Mouse (Mus musculus): ENCODE results near the gene Ifnlr1. TPM values are rescaled to one million over a fixed set of nuclear protein-coding genes. Genes with fewer than 3 reads are reported as not detected.

The Ifnlr1 gene
- polyA plus RNA-seq, 1 experiment from 2014 or later, result 2.7 TPM

DNA sequence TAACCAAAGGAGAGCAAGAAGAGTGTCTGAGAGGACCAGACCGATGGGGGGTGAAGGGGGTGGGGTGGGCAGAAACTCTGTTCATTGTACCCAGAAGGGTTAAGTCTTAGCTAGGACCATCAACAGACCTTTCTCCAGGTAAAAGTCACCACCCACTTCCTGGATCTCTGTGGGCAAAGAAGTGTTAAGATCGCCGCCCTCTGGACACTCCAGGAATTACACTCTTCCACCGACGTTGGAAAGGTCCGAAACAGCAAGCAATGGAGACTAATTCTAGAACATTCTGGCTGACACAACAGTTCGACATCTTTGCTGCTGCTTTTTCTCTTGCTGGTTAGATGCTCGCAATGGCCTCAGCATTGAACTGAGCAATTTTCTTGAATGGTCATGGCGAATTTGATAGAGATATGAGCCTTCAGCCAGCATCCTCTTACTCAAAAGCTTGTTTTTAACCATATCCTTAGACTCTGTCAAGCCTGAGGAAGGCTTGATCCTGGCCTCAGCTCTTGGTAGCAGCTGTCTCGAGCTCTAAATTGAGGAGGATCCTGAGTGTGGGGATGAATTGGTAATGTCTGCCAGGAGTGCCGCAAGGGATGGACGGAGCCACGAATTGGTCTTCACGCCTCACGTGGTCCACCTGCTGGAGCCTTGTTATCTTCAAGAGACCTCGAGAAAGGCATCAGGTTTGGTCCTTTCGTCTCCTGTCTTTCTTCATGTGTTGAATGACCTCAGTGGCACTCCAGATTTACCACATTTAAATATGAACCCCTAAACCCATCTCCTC lies 19.7 kb upstream of the Ifnlr1 start:
- Histone ChIP-seq H3K27me3 (replicated peaks; ENCODE audit: insufficient read depth, low read length) (no peaks in the 10 kb centered on the region), H3K4me1 (ENCODE audit: insufficient read depth, low read depth, low read length) (no peaks in the 10 kb centered on the region), H3K27ac (ENCODE audit: low read length) (no peak overlapping the region), H3K4me2 (replicated peaks; ENCODE audit: low read depth, low read length) (no peak overlapping the region), H3K36me3 (ENCODE audit: insufficient read depth, low read length) (no peaks in the 10 kb centered on the region), H3K9ac (replicated peaks; ENCODE audit: low read depth) (no peak overlapping the region), H3K9me3 (ENCODE audit: low read length) (no peaks in the 10 kb centered on the region), H3K4me3 (ENCODE audit: low read depth, low read length) (no peak overlapping the region)
- WGBS, result 52% methylated on average over 17 of the region's 17 CpGs
- DNase-seq (ENCODE audit: low spot score) (peak; percentile 72), ATAC-seq (no peak)
- TF ChIP-seq EP300 (IDR thresholded peaks at IDR 0.05), result no peak
- TF ChIP-seq CTCF (IDR thresholded peaks at IDR 0.05), result peak; percentile 84

- TF ChIP-seq EP300 (IDR thresholded peaks at IDR 0.05) (no peak), CTCF (IDR thresholded peaks at IDR 0.05) (peak; percentile 80)
- Histone ChIP-seq H3K27ac (ENCODE audit: low read length) (no peak overlapping the region), H3K9ac (replicated peaks; ENCODE audit: low read depth) (no peak overlapping the region), H3K4me3 (ENCODE audit: low read depth, low read length) (no peak overlapping the region), H3K4me1 (ENCODE audit: insufficient read depth, low read depth, low read length) (no peaks in the 10 kb centered on the region), H3K9me3 (ENCODE audit: low read length) (no peaks in the 10 kb centered on the region), H3K27me3 (replicated peaks; ENCODE audit: insufficient read depth, low read length) (no peaks in the 10 kb centered on the region), H3K36me3 (ENCODE audit: insufficient read depth, low read length) (no peaks in the 10 kb centered on the region), H3K4me2 (replicated peaks; ENCODE audit: low read depth, low read length) (no peak overlapping the region)
- DNase-seq (ENCODE audit: low spot score) (peak; percentile 65), ATAC-seq (no peak)
- 12% methylated on average over 15 of the region's 16 CpGs for WGBS
These were observed 18.7 kb upstream of the Ifnlr1 start for GRCm38 (mm10) chr4:135667266-135667844.

- no peak overlapping the region for H3K4me2 ChIP-seq (replicated peaks; ENCODE audit: low read depth, low read length)
- WGBS, result 61% methylated on average over 3 of the region's 3 CpGs
- no peaks in the 10 kb centered on the region for H3K36me3 ChIP-seq (ENCODE audit: insufficient read depth, low read length)
- no peaks in the 10 kb centered on the region for H3K9me3 ChIP-seq (ENCODE audit: low read length)
- no peak for ATAC-seq
- H3K27me3 ChIP-seq (replicated peaks; ENCODE audit: insufficient read depth, low read length), result no peaks in the 10 kb centered on the region
- TF ChIP-seq CTCF (IDR thresholded peaks at IDR 0.05), result no peak
- TF ChIP-seq EP300 (IDR thresholded peaks at IDR 0.05), result no peak
- no peak for DNase-seq (ENCODE audit: low spot score)
- H3K4me1 ChIP-seq (ENCODE audit: insufficient read depth, low read depth, low read length), result no peaks in the 10 kb centered on the region
- H3K4me3 ChIP-seq (ENCODE audit: low read depth, low read length), result no peak overlapping the region
- no peak overlapping the region for H3K9ac ChIP-seq (replicated peaks; ENCODE audit: low read depth)
- no peak overlapping the region for H3K27ac ChIP-seq (ENCODE audit: low read length)
These were observed 12.6 kb upstream of the Ifnlr1 start for GRCm38 (mm10) chr4:135673507-135673906.

DNA sequence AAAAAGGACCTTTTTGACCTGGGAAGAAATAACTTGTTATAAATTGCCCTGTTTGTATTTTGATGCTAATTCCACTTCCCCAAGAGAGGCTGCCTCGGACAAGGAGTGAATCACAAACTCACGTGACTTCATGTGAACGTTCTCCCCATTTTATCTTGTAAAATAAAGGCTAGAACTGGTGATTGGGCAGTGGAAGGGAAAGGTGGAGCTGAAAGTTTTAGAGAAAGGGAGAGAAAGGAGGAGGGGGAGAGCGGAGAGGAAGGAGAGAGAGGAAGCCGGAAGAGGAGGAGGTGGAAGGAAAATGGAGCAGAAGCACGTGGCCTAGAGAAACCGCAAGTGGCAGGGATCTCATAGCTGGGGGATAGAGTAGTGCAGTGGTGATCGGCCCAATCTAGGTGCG lies 11.1 kb upstream of the Ifnlr1 start:
- Histone ChIP-seq H3K36me3 (ENCODE audit: insufficient read depth, low read length) (no peaks in the 10 kb centered on the region), H3K27ac (ENCODE audit: low read length) (no peak overlapping the region), H3K4me1 (ENCODE audit: insufficient read depth, low read depth, low read length) (no peaks in the 10 kb centered on the region), H3K4me3 (ENCODE audit: low read depth, low read length) (no peak overlapping the region), H3K4me2 (replicated peaks; ENCODE audit: low read depth, low read length) (no peak overlapping the region), H3K9me3 (ENCODE audit: low read length) (no peaks in the 10 kb centered on the region), H3K27me3 (replicated peaks; ENCODE audit: insufficient read depth, low read length) (no peaks in the 10 kb centered on the region), H3K9ac (replicated peaks; ENCODE audit: low read depth) (no peak overlapping the region)
- WGBS, result 44% methylated on average over 9 of the region's 9 CpGs
- ATAC-seq (no peak), DNase-seq (ENCODE audit: low spot score) (no peak)
- TF ChIP-seq CTCF (IDR thresholded peaks at IDR 0.05), result no peak
- no peak for TF ChIP-seq EP300 (IDR thresholded peaks at IDR 0.05)

DNA sequence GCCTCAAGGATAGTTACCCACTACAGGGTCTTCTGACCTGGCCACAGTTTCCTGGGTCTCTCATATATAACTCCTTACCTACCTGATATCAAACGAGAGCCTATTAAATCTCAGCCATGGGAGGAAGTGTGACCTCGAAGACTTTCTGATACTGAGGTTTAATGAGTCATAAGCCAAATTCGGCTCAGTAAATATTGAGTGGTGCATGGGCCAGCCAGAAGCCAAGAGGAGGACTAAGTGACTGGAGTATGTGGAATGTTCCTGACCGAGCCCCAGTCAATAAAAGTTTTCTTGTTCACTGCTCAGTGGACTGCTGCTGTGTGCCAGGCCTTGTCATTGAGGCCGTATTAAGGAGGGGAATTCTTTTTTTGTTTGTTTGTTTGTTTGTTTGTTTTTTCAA lies 9.6 kb upstream of the Ifnlr1 start:
- TF ChIP-seq EP300 (IDR thresholded peaks at IDR 0.05), result peak; percentile 80
- TF ChIP-seq CTCF (IDR thresholded peaks at IDR 0.05), result no peak
- no peak overlapping the region for H3K4me3 ChIP-seq (ENCODE audit: low read depth, low read length)
- H3K36me3 ChIP-seq (ENCODE audit: insufficient read depth, low read length), result no peaks in the 10 kb centered on the region
- no peak overlapping the region for H3K9ac ChIP-seq (replicated peaks; ENCODE audit: low read depth)
- WGBS, result 38% methylated on average over 5 of the region's 5 CpGs
- DNase-seq (ENCODE audit: low spot score) (peak; percentile 90), ATAC-seq (peak; percentile 88)
- no peaks in the 10 kb centered on the region for H3K9me3 ChIP-seq (ENCODE audit: low read length)
- H3K27me3 ChIP-seq (replicated peaks; ENCODE audit: insufficient read depth, low read length), result no peaks in the 10 kb centered on the region
- H3K27ac ChIP-seq (ENCODE audit: low read length), result no peak overlapping the region
- no peaks in the 10 kb centered on the region for H3K4me1 ChIP-seq (ENCODE audit: insufficient read depth, low read depth, low read length)
- H3K4me2 ChIP-seq (replicated peaks; ENCODE audit: low read depth, low read length), result no peak overlapping the region

DNA sequence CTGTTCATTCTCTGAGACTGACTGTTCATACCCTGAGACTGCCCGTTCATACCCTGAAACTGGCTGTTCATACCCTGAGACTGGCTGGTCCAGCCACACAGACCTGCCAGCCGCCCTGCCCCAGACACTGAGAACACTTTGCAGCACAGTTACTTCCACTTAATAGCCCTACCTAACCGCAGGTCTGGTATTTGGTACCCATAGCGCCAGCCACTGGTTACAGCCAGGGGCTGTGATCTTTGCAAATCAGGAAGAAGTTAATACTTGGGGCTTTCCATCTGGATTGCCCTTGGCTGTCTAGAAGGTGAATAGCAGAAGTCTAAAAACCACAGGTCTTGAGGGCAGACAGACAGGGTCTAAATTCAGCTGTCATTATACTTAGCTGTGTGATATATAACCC lies 6.8 kb upstream of the Ifnlr1 start:
- peak; percentile 41 for DNase-seq (ENCODE audit: low spot score)
- H3K4me2 ChIP-seq (replicated peaks; ENCODE audit: low read depth, low read length), result no peak overlapping the region
- H3K36me3 ChIP-seq (ENCODE audit: insufficient read depth, low read length), result no peaks in the 10 kb centered on the region
- TF ChIP-seq CTCF (IDR thresholded peaks at IDR 0.05) (no peak), EP300 (IDR thresholded peaks at IDR 0.05) (no peak)
- H3K27ac ChIP-seq (ENCODE audit: low read length), result no peak overlapping the region
- peak; percentile 44; the same call in 1 of the 2 replicates for ATAC-seq
- no peak overlapping the region for H3K4me3 ChIP-seq (ENCODE audit: low read depth, low read length)
- 53% methylated on average over 4 of the region's 4 CpGs for WGBS
- no peak overlapping the region for H3K9ac ChIP-seq (replicated peaks; ENCODE audit: low read depth)
- no peaks in the 10 kb centered on the region for H3K9me3 ChIP-seq (ENCODE audit: low read length)
- H3K27me3 ChIP-seq (replicated peaks; ENCODE audit: insufficient read depth, low read length), result no peaks in the 10 kb centered on the region
- no peaks in the 10 kb centered on the region for H3K4me1 ChIP-seq (ENCODE audit: insufficient read depth, low read depth, low read length)
